Mouse (Mus musculus): ENCODE results near the gene Utp4.

- TF ChIP-seq CTCF (IDR thresholded peaks at IDR 0.05; ENCODE audit: low read depth, low read length) (no peak), GATA1 (IDR thresholded peaks at IDR 0.05; ENCODE audit: borderline replicate concordance, low read length) (no peak), POLR2AphosphoS5 (IDR thresholded peaks at IDR 0.05; ENCODE audit: insufficient replicate concordance, low read depth, low read length) (no peak)
These were observed 64.8 kb downstream of the Utp4 start for GRCm38 (mm10) chr8:106958212-106958611.

Data from G1E (cell line).